Mouse (Mus musculus) macrophage (primary cell): ENCODE data around the gene Cnr2. TPM values are rescaled to one million over a fixed set of nuclear protein-coding genes. Genes with fewer than 3 reads are reported as not detected.

Experiments
- H3K27ac ChIP-seq: fragments of 350-480 bp; formaldehyde crosslinking; 2 replicates; pipeline ENCODE4 v1.9.0; 2021
- H3K36me3 ChIP-seq: fragments of 350-480 bp; formaldehyde crosslinking; 2 replicates; pipeline ENCODE4 v1.9.0; 2021; ENCODE audit errors: inconsistent target
- H3K4me3 ChIP-seq: fragments of 350-480 bp; formaldehyde crosslinking; 2 replicates; pipeline ENCODE4 v1.9.0; 2021; ENCODE audit errors: inconsistent target
- H3K79me2 ChIP-seq: fragments of 350-480 bp; formaldehyde crosslinking; 2 replicates; pipeline ENCODE4 v1.9.0; 2021; ENCODE audit errors: inconsistent target
- WGBS: methylation state at CpG from one replicate; pipeline ENCODE4 v1.1.7; 2026; ENCODE audit warnings: inconsistent platforms; ENCODE audit not compliant: missing documents; 5-methylcytosine and 5-hydroxymethylcytosine counted together
- polyA plus RNA-seq: library from polyadenylated mRNA; stranded (reverse); fragments of 250-400 nt; gene quantifications from 3 replicates; pipeline ENCODE4 v1.2.4, GENCODE M21; 2018; ENCODE audit warnings: inconsistent platforms

Gene Cnr2
- polyA plus RNA-seq, 1 experiment from 2014 or later, result 9.0 TPM

GRCm38 (mm10) chr4:135964426-135964825 is 69.2 kb downstream of the Cnr2 start:
- H3K36me3 ChIP-seq, result peaks cover 32% of the 10 kb centered on the region
- no peaks in the 10 kb centered on the region for H3K79me2 ChIP-seq
- WGBS, result 5% methylated on average over 12 of the region's 12 CpGs
- H3K4me3 ChIP-seq, result peak overlapping the region; percentile 88
- peak overlapping the region; percentile 73 for H3K27ac ChIP-seq

GRCm38 (mm10) chr4:135965113-135965512 is 69.9 kb downstream of the Cnr2 start:
- Histone ChIP-seq H3K4me3 (peak overlapping the region; percentile 88; the same call in 1 of the 2 replicates), H3K79me2 (no peaks in the 10 kb centered on the region; the same call in 1 of the 2 replicates), H3K27ac (peak overlapping the region; percentile 73), H3K36me3 (peaks cover 32% of the 10 kb centered on the region)
- WGBS, result 84% methylated on average over 8 of the region's 9 CpGs

GRCm38 (mm10) chr4:135966283-135966682 is 71.1 kb downstream of the Cnr2 start:
- no peak overlapping the region for H3K27ac ChIP-seq
- no peak overlapping the region for H3K4me3 ChIP-seq
- 95% methylated on average over 16 of the region's 16 CpGs for WGBS
- peaks cover 11% of the 10 kb centered on the region for H3K79me2 ChIP-seq
- peaks cover 25% of the 10 kb centered on the region for H3K36me3 ChIP-seq

GRCm38 (mm10) chr4:135967086-135967760 is 72.0 kb downstream of the Cnr2 start:
- Histone ChIP-seq H3K79me2 (peaks cover 20% of the 10 kb centered on the region), H3K27ac (no peak overlapping the region), H3K4me3 (no peak overlapping the region), H3K36me3 (peaks cover 17% of the 10 kb centered on the region)
- 92% methylated on average over 18 of the region's 18 CpGs for WGBS

GRCm38 (mm10) chr4:135968271-135968869 is 73.2 kb downstream of the Cnr2 start:
- Histone ChIP-seq H3K27ac (no peak overlapping the region), H3K4me3 (no peak overlapping the region), H3K79me2 (peaks cover 27% of the 10 kb centered on the region), H3K36me3 (peaks cover 17% of the 10 kb centered on the region)
- 97% methylated on average over 15 of the region's 19 CpGs for WGBS

GRCm38 (mm10) chr4:135969070-135969750 is 74.0 kb downstream of the Cnr2 start:
- H3K27ac ChIP-seq, result no peak overlapping the region
- 93% methylated on average over 13 of the region's 13 CpGs for WGBS
- H3K79me2 ChIP-seq, result peaks cover 27% of the 10 kb centered on the region
- peaks cover 17% of the 10 kb centered on the region for H3K36me3 ChIP-seq
- no peak overlapping the region for H3K4me3 ChIP-seq

Other genes with a start within 250 kb of the Cnr2 start
- gene Ifnlr1, start 209.1 kb upstream of the Cnr2 start, polyA plus RNA-seq, result 0.04 TPM in 1 of 3 replicates, not detected in the others
- gene Il22ra1, start 167.2 kb upstream of the Cnr2 start, polyA plus RNA-seq, result not detected in 3 replicates
- gene Myom3, start 135.7 kb upstream of the Cnr2 start, polyA plus RNA-seq, result 0.09 TPM in 1 of 3 replicates, not detected in the others
- gene Srsf10, start 39.6 kb upstream of the Cnr2 start, polyA plus RNA-seq, result 50.4 to 69.4 TPM (median 56.2 TPM) in 3 replicates
- 74.9 to 124 TPM (median 112 TPM) in 3 replicates for gene Pnrc2, start 21.5 kb upstream of the Cnr2 start, polyA plus RNA-seq
- 158 to 239 TPM (median 178 TPM) in 3 replicates for gene Fuca1, start 25.3 kb downstream of the Cnr2 start, polyA plus RNA-seq
- 34.9 to 87.9 TPM (median 66.0 TPM) in 3 replicates for gene Hmgcl, start 51.1 kb downstream of the Cnr2 start, polyA plus RNA-seq
- 3.5 to 12.3 TPM (median 7.7 TPM) in 3 replicates for gene Gale, start 68.3 kb downstream of the Cnr2 start, polyA plus RNA-seq
- 41.4 to 77.2 TPM (median 65.0 TPM) in 3 replicates for gene Lypla2, start 77.2 kb downstream of the Cnr2 start, polyA plus RNA-seq
- 21.2 to 24.6 TPM (median 22.0 TPM) in 3 replicates for gene Pithd1, start 91.9 kb downstream of the Cnr2 start, polyA plus RNA-seq
- gene Eloa, start 126.4 kb downstream of the Cnr2 start, polyA plus RNA-seq, result 60.5 to 79.3 TPM (median 67.6 TPM) in 3 replicates
- gene Rpl11, start 158.0 kb downstream of the Cnr2 start, polyA plus RNA-seq, result 697 to 1,008 TPM (median 879 TPM) in 3 replicates
- gene Id3, start 248.1 kb downstream of the Cnr2 start, polyA plus RNA-seq, result 0.34 to 38.1 TPM (median 3.1 TPM) in 3 replicates